Mouse (Mus musculus) spleen, postnatal 0 days (tissue): ENCODE measurements around the gene Pik3r3. TPM values are rescaled to one million over a fixed set of nuclear protein-coding genes. Genes with fewer than 3 reads are reported as not detected.

Source experiments
- polyA plus RNA-seq: library from polyadenylated mRNA; unstranded; fragments of >200 nt; fragmentation: Nextera tagmentation; extraction: Ambion mirVana; gene quantifications from 2 replicates; pipeline ENCODE4 v1.2.1, GENCODE M21; 2015

Gene Pik3r3
- polyA plus RNA-seq = 2.0 and 3.2 TPM in 2 replicates

DNA sequence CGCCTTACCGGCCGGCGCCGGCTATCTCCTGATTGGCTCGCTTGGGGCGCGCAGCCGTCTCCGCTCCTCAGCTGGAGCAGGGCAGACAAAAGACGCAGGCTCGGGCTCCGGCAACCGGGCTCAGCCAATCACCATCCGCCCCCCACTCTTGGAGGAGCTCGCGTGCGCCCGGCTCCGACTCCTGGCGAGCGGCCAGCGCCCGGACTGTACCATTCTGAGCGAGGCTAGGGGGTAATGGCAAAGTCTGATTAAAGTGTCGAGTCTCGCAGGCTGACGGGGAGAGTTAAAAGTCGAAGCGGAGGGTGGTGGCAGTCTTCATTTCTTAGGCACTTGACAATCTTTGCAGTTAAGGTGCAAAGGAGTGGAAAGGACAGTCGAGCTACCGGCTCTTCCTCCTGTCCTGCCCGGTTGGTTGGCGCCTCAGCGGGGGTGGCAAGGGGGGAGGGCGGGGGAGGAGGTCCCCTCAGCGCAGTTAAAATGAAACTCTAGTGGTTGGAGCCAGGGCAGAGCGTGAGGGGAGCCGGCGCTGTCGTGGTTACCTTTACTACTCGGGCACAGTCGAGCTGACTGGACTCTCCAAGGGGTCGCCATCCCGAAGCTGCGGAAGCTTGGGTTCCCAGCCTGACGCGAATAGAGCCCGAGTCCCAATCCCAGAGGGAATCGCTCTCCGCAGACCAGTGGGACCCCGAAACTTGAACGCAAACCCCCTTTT lies at the start of gene Pik3r3:
Pik3r3 (plus strand) TSS at position 479 of the 712 bp plus-strand sequence.

DNA sequence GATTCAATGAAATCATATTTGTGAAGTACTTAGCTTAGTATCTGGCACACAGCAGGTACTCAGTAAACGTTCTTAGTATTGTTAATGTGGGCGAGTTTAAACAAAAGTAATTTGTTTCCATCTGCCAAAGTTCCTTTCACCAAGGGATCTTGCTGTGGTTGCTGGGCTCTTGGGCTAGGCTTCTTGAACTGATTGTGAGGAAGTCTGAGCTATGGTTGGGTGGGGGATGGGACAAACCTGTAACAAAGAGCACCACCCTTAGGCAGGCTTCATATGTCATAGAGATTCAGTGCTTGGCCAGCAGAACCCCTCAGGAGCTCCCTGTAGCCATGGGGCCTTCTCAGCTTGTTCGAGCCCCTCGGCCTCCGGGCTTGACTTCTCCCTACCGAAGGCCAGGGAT lies 48.3 kb upstream of the Pik3r3 start, which contains the start of the genes 1700042G07Rik and Gm49337:
1700042G07Rik (plus strand) TSS at position 301 of the 400 bp plus-strand sequence.
Gm49337 (plus strand) TSS at position 313 of the 400 bp plus-strand sequence.

Other genes with a start within 250 kb of the Pik3r3 start
- 0.67 and 1.1 TPM in 2 replicates for gene Faah, start 203.7 kb upstream of the Pik3r3 start, polyA plus RNA-seq
- 8.8 and 10.2 TPM in 2 replicates for gene Nsun4, start 167.7 kb upstream of the Pik3r3 start, polyA plus RNA-seq
- gene Uqcrh, start 146.5 kb upstream of the Pik3r3 start, polyA plus RNA-seq = 440 and 452 TPM in 2 replicates
- gene Lrrc41, start 146.3 kb upstream of the Pik3r3 start, polyA plus RNA-seq = 23.9 and 24.7 TPM in 2 replicates
- 34.5 and 37.3 TPM in 2 replicates for gene Rad54l, start 97.9 kb upstream of the Pik3r3 start, polyA plus RNA-seq
- gene Pomgnt1, start 97.8 kb upstream of the Pik3r3 start, polyA plus RNA-seq = 14.7 and 15.3 TPM in 2 replicates
- gene Lurap1, start 70.3 kb upstream of the Pik3r3 start, polyA plus RNA-seq = 0.41 and 0.53 TPM in 2 replicates
- 0.08 and 0.14 TPM in 2 replicates for gene Tspan1, start 54.0 kb upstream of the Pik3r3 start, polyA plus RNA-seq
- gene 1700042G07Rik, start 48.2 kb upstream of the Pik3r3 start, polyA plus RNA-seq = not detected in 2 replicates
- gene Gm49337, start 48.2 kb upstream of the Pik3r3 start, polyA plus RNA-seq = not detected in 2 replicates
- 5.7 and 6.3 TPM in 2 replicates for gene Mast2, start 242.6 kb downstream of the Pik3r3 start, polyA plus RNA-seq